Mouse (Mus musculus) midbrain, embryonic 13.5 days (tissue): ENCODE results near the gene Kif5a. TPM values are rescaled to one million over a fixed set of nuclear protein-coding genes. Genes with fewer than 3 reads are reported as not detected.
A peak's percentile ranks its signal among the peaks of the same experiment; 100 is the strongest.

Experiments
- ATAC-seq: fragments of 200-750 bp; cut with Nextera tagmentation; 2 replicates; pipeline ENCODE4 v1.8.0; 2017; ENCODE audit warnings: mild to moderate bottlenecking, moderate TSS enrichment, moderate library complexity
- H3K27ac ChIP-seq: fragments of 300-500 bp; sonication (generic); 2 replicates; pipeline ENCODE4 v1.5.1; 2015; ENCODE audit warnings: inconsistent platforms, mild to moderate bottlenecking, moderate library complexity
- H3K27me3 ChIP-seq: fragments of 300-500 bp; sonication (generic); 2 replicates; pipeline ENCODE4 v1.6.1; 2015; ENCODE audit warnings: mild to moderate bottlenecking, inconsistent platforms
- H3K36me3 ChIP-seq: fragments of 300-500 bp; sonication (generic); 2 replicates; pipeline ENCODE4 v1.6.1; 2015; ENCODE audit warnings: mild to moderate bottlenecking, inconsistent platforms
- H3K4me1 ChIP-seq: fragments of 300-500 bp; sonication (generic); replicated peaks from 2 replicates; pipeline ENCODE4 v1.6.1; 2015; ENCODE audit warnings: inconsistent platforms
- H3K4me2 ChIP-seq: fragments of 300-500 bp; sonication (generic); replicated peaks from 2 replicates; pipeline ENCODE4 v1.6.1; 2015; ENCODE audit warnings: moderate library complexity, mild to moderate bottlenecking, inconsistent platforms
- H3K4me3 ChIP-seq: fragments of 300-500 bp; sonication (generic); replicated peaks from 2 replicates; pipeline ENCODE4 v1.5.1; 2015; ENCODE audit warnings: mild to moderate bottlenecking, inconsistent platforms
- H3K9ac ChIP-seq: fragments of 300-500 bp; sonication (generic); replicated peaks from 2 replicates; pipeline ENCODE4 v1.6.1; 2015; ENCODE audit warnings: mild to moderate bottlenecking, inconsistent platforms
- H3K9me3 ChIP-seq: fragments of 300-500 bp; sonication (generic); 2 replicates; pipeline ENCODE4 v1.6.1; 2016; ENCODE audit warnings: mild to moderate bottlenecking, inconsistent platforms
- WGBS: fragments of 180-500 bp; shearing (Covaris S2); methylation state at CpG from one replicate; pipeline ENCODE4 v1.1.7; 2015; 5-methylcytosine and 5-hydroxymethylcytosine counted together
- polyA plus RNA-seq: library from polyadenylated mRNA; unstranded; fragments of >200 nt; fragmentation: Nextera tagmentation; extraction: Ambion mirVana; gene quantifications from 2 replicates; pipeline ENCODE4 v1.2.1, GENCODE M21; 2015

Kif5a gene
- polyA plus RNA-seq, 1 experiment from 2014 or later = 73.0 TPM

GRCm38 (mm10) chr10:127269884-127270283 is 6.7 kb upstream of the Kif5a start:
- 77% methylated on average over 4 of the region's 4 CpGs for WGBS
- H3K4me2 ChIP-seq = no peak overlapping the region
- no peak overlapping the region for H3K4me3 ChIP-seq
- ATAC-seq = no peak
- peaks cover 37% of the 10 kb centered on the region for H3K4me1 ChIP-seq
- H3K27me3 ChIP-seq = peaks cover 2% of the 10 kb centered on the region; the same call in 1 of the 2 replicates
- H3K36me3 ChIP-seq = peaks cover 64% of the 10 kb centered on the region
- no peak overlapping the region for H3K27ac ChIP-seq
- no peaks in the 10 kb centered on the region for H3K9me3 ChIP-seq
- peak overlapping the region; percentile 41; the same call in 1 of the 2 replicates for H3K9ac ChIP-seq

- H3K27ac ChIP-seq = no peak overlapping the region; the same call in 1 of the 2 replicates
- WGBS = 86% methylated on average over 12 of the region's 12 CpGs
- H3K9me3 ChIP-seq = no peaks in the 10 kb centered on the region
- 0 out of 2 replicates have a peak overlapping the region, but pooled peaks have one; percentile 5 for H3K4me2 ChIP-seq
- no peak for ATAC-seq
- peak overlapping the region; percentile 39; the same call in 1 of the 2 replicates for H3K9ac ChIP-seq
- no peak overlapping the region for H3K4me3 ChIP-seq
- H3K4me1 ChIP-seq = peaks cover 37% of the 10 kb centered on the region
- H3K36me3 ChIP-seq = peaks cover 55% of the 10 kb centered on the region
- H3K27me3 ChIP-seq = peaks cover 10% of the 10 kb centered on the region
These were observed 5.9 kb upstream of the Kif5a start for GRCm38 (mm10) chr10:127269036-127269435.

- Histone ChIP-seq H3K27me3 (peaks cover 12% of the 10 kb centered on the region), H3K9me3 (no peaks in the 10 kb centered on the region), H3K4me2 (0 out of 2 replicates have a peak overlapping the region, but pooled peaks have one; percentile 9), H3K36me3 (peaks cover 49% of the 10 kb centered on the region), H3K4me1 (peaks cover 40% of the 10 kb centered on the region), H3K9ac (peak overlapping the region; percentile 39; the same call in 1 of the 2 replicates), H3K27ac (no peak overlapping the region), H3K4me3 (no peak overlapping the region)
- no peak for ATAC-seq
- 84% methylated on average over 5 of the region's 5 CpGs for WGBS
These were observed 5.3 kb upstream of the Kif5a start for GRCm38 (mm10) chr10:127268401-127268800.

GRCm38 (mm10) chr10:127267318-127267717 is 4.2 kb upstream of the Kif5a start:
- H3K27ac ChIP-seq = peak overlapping the region; percentile 35
- WGBS = 72% methylated on average over 5 of the region's 5 CpGs
- H3K9ac ChIP-seq = peak overlapping the region; percentile 100
- peaks cover 43% of the 10 kb centered on the region for H3K4me1 ChIP-seq
- H3K4me2 ChIP-seq = peak overlapping the region; percentile 92
- H3K36me3 ChIP-seq = peaks cover 38% of the 10 kb centered on the region
- H3K9me3 ChIP-seq = no peaks in the 10 kb centered on the region
- ATAC-seq = no peak
- peaks cover 12% of the 10 kb centered on the region for H3K27me3 ChIP-seq
- peak overlapping the region; percentile 97 for H3K4me3 ChIP-seq

GRCm38 (mm10) chr10:127266112-127267091 is 3.3 kb upstream of the Kif5a start, which contains the start of gene Dctn2:
Gene Dctn2 (plus strand): TSS chr10:127266368.
- Histone ChIP-seq H3K9ac (peak within 1 kb of the TSS; percentile 100), H3K27me3 (peaks cover 12% of the 10 kb centered on the region), H3K4me3 (peak within 1 kb of the TSS; percentile 97), H3K4me1 (peaks cover 46% of the 10 kb centered on the region), H3K4me2 (peak within 1 kb of the TSS; percentile 92), H3K9me3 (no peaks in the 10 kb centered on the region), H3K27ac (peak within 1 kb of the TSS; percentile 91), H3K36me3 (peaks cover 29% of the 10 kb centered on the region)
- WGBS = under 1% methylated on average over 70 of the region's 70 CpGs
- peak; percentile 96 for ATAC-seq

- Histone ChIP-seq H3K9me3 (no peaks in the 10 kb centered on the region), H3K36me3 (peaks cover 23% of the 10 kb centered on the region), H3K9ac (no peak overlapping the region), H3K27me3 (peaks cover 12% of the 10 kb centered on the region), H3K27ac (no peak overlapping the region; the same call in 1 of the 2 replicates), H3K4me3 (peak overlapping the region; percentile 97), H3K4me2 (peak overlapping the region; percentile 92), H3K4me1 (peaks cover 53% of the 10 kb centered on the region)
- ATAC-seq = peak; percentile 24; the same call in 1 of the 2 replicates
- WGBS = 22% methylated on average over 4 of the region's 4 CpGs
These were observed 2.6 kb upstream of the Kif5a start for GRCm38 (mm10) chr10:127265727-127266111.

GRCm38 (mm10) chr10:127264971-127265370 is 1.8 kb upstream of the Kif5a start:
- H3K4me1 ChIP-seq = peaks cover 54% of the 10 kb centered on the region
- no peak overlapping the region for H3K4me3 ChIP-seq
- peaks cover 12% of the 10 kb centered on the region for H3K27me3 ChIP-seq
- 56% methylated on average over 4 of the region's 4 CpGs for WGBS
- peaks cover 15% of the 10 kb centered on the region for H3K36me3 ChIP-seq
- no peak overlapping the region for H3K27ac ChIP-seq
- ATAC-seq = no peak
- H3K9ac ChIP-seq = no peak overlapping the region
- H3K4me2 ChIP-seq = no peak overlapping the region
- no peaks in the 10 kb centered on the region for H3K9me3 ChIP-seq

GRCm38 (mm10) chr10:127264336-127264735 is 1.2 kb upstream of the Kif5a start:
- WGBS = 77% methylated on average over 8 of the region's 8 CpGs
- ATAC-seq = no peak
- no peak overlapping the region for H3K27ac ChIP-seq
- H3K4me3 ChIP-seq = no peak overlapping the region
- peaks cover 12% of the 10 kb centered on the region for H3K36me3 ChIP-seq
- H3K4me1 ChIP-seq = peaks cover 56% of the 10 kb centered on the region
- H3K27me3 ChIP-seq = peaks cover 12% of the 10 kb centered on the region
- H3K4me2 ChIP-seq = no peak overlapping the region
- H3K9me3 ChIP-seq = no peaks in the 10 kb centered on the region
- H3K9ac ChIP-seq = no peak overlapping the region

- H3K9me3 ChIP-seq = no peaks in the 10 kb centered on the region
- peaks cover 5% of the 10 kb centered on the region for H3K36me3 ChIP-seq
- H3K4me3 ChIP-seq = peak overlapping the region; percentile 70
- ATAC-seq = no peak
- peak overlapping the region; percentile 95 for H3K27ac ChIP-seq
- H3K27me3 ChIP-seq = peaks cover 12% of the 10 kb centered on the region
- WGBS = 33% methylated on average over 3 of the region's 3 CpGs
- no peak overlapping the region for H3K9ac ChIP-seq
- peak overlapping the region; percentile 62 for H3K4me2 ChIP-seq
- H3K4me1 ChIP-seq = peaks cover 56% of the 10 kb centered on the region
These were observed 483 bp upstream of the Kif5a start for GRCm38 (mm10) chr10:127263631-127264030.

GRCm38 (mm10) chr10:127261706-127262547 is 1.2 kb downstream of the Kif5a start:
- peak overlapping the region; percentile 84 for H3K9ac ChIP-seq
- 57% methylated on average over 15 of the region's 15 CpGs for WGBS
- ATAC-seq = no peak
- peaks cover 13% of the 10 kb centered on the region for H3K36me3 ChIP-seq
- peaks cover 49% of the 10 kb centered on the region for H3K4me1 ChIP-seq
- H3K4me3 ChIP-seq = peak overlapping the region; percentile 70
- peak overlapping the region; percentile 62 for H3K4me2 ChIP-seq
- H3K9me3 ChIP-seq = no peaks in the 10 kb centered on the region
- peak overlapping the region; percentile 95 for H3K27ac ChIP-seq
- peaks cover 12% of the 10 kb centered on the region for H3K27me3 ChIP-seq

GRCm38 (mm10) chr10:127258489-127258888 is 4.7 kb downstream of the Kif5a start:
- Histone ChIP-seq H3K27me3 (no peaks in the 10 kb centered on the region; the same call in 1 of the 2 replicates), H3K27ac (no peak overlapping the region), H3K4me2 (peak overlapping the region; percentile 62), H3K36me3 (peaks cover 18% of the 10 kb centered on the region), H3K4me1 (peaks cover 58% of the 10 kb centered on the region), H3K9me3 (no peaks in the 10 kb centered on the region), H3K9ac (peak overlapping the region; percentile 56; the same call in 1 of the 2 replicates), H3K4me3 (no peak overlapping the region)
- ATAC-seq = no peak
- WGBS = 82% methylated on average over 8 of the region's 8 CpGs
